Mouse (Mus musculus): ENCODE measurements around the gene Rcor1. TPM values are rescaled to one million over a fixed set of nuclear protein-coding genes. Genes with fewer than 3 reads are reported as not detected.
"Not testable (repeated sequence)": the region's sequence is repeated elsewhere in the genome, so short reads cannot be mapped to it uniquely, and the experiment has no call there.

The Rcor1 gene
- polyA plus RNA-seq, 1 experiment = 11.5 TPM

- Histone ChIP-seq H3K36me3 (ENCODE audit: control insufficient read depth, insufficient read depth, low read length) (no peaks in the 10 kb centered on the region), H3K27me3 (replicated peaks; ENCODE audit: control insufficient read depth, insufficient read depth, low read length) (no peaks in the 10 kb centered on the region), H3K4me1 (ENCODE audit: control insufficient read depth, insufficient read depth, low read length) (peaks cover 4% of the 10 kb centered on the region; the same call in 1 of the 2 replicates), H3K27ac (ENCODE audit: insufficient read depth, low read depth, low read length) (no peak overlapping the region), H3K4me3 (ENCODE audit: insufficient read depth, low read depth, low read length) (no peak overlapping the region)
- TF ChIP-seq POLR2A (IDR thresholded peaks at IDR 0.05; ENCODE audit: low read depth, low read length) = no peak
- TF ChIP-seq CTCF (conservative IDR thresholded peaks at IDR 0.05; ENCODE audit: insufficient read depth, insufficient read length, low read depth, low read length) = no peak
- WGBS = 90% methylated on average over 5 of the region's 5 CpGs
- DNase-seq = no peak
Observed at GRCm38 (mm10) chr12:111065330-111065729, 26.2 kb downstream of the Rcor1 start.

- peaks cover 15% of the 10 kb centered on the region; the same call in 1 of the 2 replicates for H3K4me1 ChIP-seq (ENCODE audit: control insufficient read depth, insufficient read depth, low read length)
- H3K36me3 ChIP-seq (ENCODE audit: control insufficient read depth, insufficient read depth, low read length) = no peaks in the 10 kb centered on the region
- TF ChIP-seq CTCF (conservative IDR thresholded peaks at IDR 0.05; ENCODE audit: insufficient read depth, insufficient read length, low read depth, low read length) (no peak), POLR2A (IDR thresholded peaks at IDR 0.05; ENCODE audit: low read depth, low read length) (no peak)
- WGBS = 84% methylated on average over 13 of the region's 13 CpGs
- no peaks in the 10 kb centered on the region for H3K27me3 ChIP-seq (replicated peaks; ENCODE audit: control insufficient read depth, insufficient read depth, low read length)
- no peak overlapping the region for H3K4me3 ChIP-seq (ENCODE audit: insufficient read depth, low read depth, low read length)
- DNase-seq = no peak
- H3K27ac ChIP-seq (ENCODE audit: insufficient read depth, low read depth, low read length) = no peak overlapping the region
Observed at GRCm38 (mm10) chr12:111067816-111068215, 28.7 kb downstream of the Rcor1 start.

- not testable (repeated sequence) for H3K4me3 ChIP-seq (ENCODE audit: insufficient read depth, low read depth, low read length); H3K36me3 ChIP-seq (ENCODE audit: control insufficient read depth, insufficient read depth, low read length); H3K27me3 ChIP-seq (replicated peaks; ENCODE audit: control insufficient read depth, insufficient read depth, low read length); DNase-seq; H3K27ac ChIP-seq (ENCODE audit: insufficient read depth, low read depth, low read length)
- H3K4me1 ChIP-seq (ENCODE audit: control insufficient read depth, insufficient read depth, low read length) = peaks cover 15% of the 10 kb centered on the region; the same call in 1 of the 2 replicates
Observed at GRCm38 (mm10) chr12:111069299-111069698, 30.1 kb downstream of the Rcor1 start.

DNA sequence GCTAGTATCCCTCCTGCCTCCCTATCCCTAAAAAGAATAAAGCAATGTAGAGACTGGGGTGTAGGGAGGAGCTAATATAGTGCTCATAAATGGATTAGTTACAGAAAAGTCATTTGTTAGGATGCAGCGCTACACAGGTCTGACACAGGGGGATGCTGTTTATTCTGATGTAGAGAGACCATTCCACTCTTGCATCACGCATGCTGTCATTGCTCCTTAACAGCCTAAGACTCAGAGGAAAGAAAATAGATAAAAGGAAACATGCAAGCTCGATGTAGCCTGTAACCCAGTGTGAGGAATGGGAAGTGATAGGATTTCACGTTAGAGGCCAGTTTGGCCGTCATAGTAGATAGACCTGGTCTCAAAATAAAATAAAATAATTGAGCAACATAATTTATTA lies 31.9 kb downstream of the Rcor1 start:
- H3K27ac ChIP-seq (ENCODE audit: insufficient read depth, low read depth, low read length) = no peak overlapping the region
- peaks cover 15% of the 10 kb centered on the region; the same call in 1 of the 2 replicates for H3K4me1 ChIP-seq (ENCODE audit: control insufficient read depth, insufficient read depth, low read length)
- H3K27me3 ChIP-seq (replicated peaks; ENCODE audit: control insufficient read depth, insufficient read depth, low read length) = no peaks in the 10 kb centered on the region
- TF ChIP-seq POLR2A (IDR thresholded peaks at IDR 0.05; ENCODE audit: low read depth, low read length) (no peak), CTCF (conservative IDR thresholded peaks at IDR 0.05; ENCODE audit: insufficient read depth, insufficient read length, low read depth, low read length) (no peak)
- DNase-seq = no peak
- H3K36me3 ChIP-seq (ENCODE audit: control insufficient read depth, insufficient read depth, low read length) = no peaks in the 10 kb centered on the region
- no peak overlapping the region for H3K4me3 ChIP-seq (ENCODE audit: insufficient read depth, low read depth, low read length)
- WGBS = 67% methylated on average over 5 of the region's 5 CpGs

DNA sequence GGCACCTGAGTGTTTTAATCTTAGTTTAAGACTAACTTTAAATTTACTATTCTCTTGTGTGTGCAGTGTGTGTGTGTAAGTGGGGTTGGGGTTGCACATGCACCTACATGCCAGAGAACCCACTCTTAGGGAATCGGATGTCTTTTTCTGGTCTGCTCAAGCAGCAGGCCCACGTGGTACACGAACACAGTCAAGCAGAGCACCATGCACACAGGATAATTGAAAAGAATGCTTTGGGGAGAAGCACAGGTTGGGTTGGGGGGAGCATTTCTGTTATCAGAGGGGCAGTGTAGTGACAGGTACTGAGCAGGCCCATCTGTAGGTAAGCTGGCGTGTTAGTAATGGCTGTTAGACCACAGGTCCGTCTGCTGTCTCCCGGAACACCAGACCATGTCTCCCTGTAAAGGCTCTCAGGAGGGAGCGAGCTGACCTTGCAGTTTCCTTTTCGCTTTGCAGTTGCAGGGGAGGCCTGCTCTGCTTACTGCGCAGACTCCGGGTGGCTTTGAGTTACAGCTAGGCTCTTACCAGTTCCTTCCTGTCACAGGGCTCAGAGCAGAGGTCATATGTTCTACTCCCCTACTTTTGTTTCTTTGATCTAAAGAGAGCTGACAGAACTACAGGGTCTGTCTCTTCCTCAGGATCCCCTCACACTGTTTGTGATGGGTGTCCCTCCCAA lies 32.5 kb downstream of the Rcor1 start:
- TF ChIP-seq CTCF (conservative IDR thresholded peaks at IDR 0.05; ENCODE audit: insufficient read depth, insufficient read length, low read depth, low read length) (no peak), POLR2A (IDR thresholded peaks at IDR 0.05; ENCODE audit: low read depth, low read length) (no peak)
- Histone ChIP-seq H3K27me3 (replicated peaks; ENCODE audit: control insufficient read depth, insufficient read depth, low read length) (no peaks in the 10 kb centered on the region), H3K36me3 (ENCODE audit: control insufficient read depth, insufficient read depth, low read length) (no peaks in the 10 kb centered on the region), H3K4me1 (ENCODE audit: control insufficient read depth, insufficient read depth, low read length) (peaks cover 20% of the 10 kb centered on the region), H3K4me3 (ENCODE audit: insufficient read depth, low read depth, low read length) (peak overlapping the region; percentile 7; the same call in 1 of the 2 replicates), H3K27ac (ENCODE audit: insufficient read depth, low read depth, low read length) (peak overlapping the region; percentile 86)
- DNase-seq = peak; percentile 89
- 13% methylated on average over 10 of the region's 10 CpGs for WGBS

GRCm38 (mm10) chr12:111076385-111076965 lies 37.3 kb downstream of the Rcor1 start:
- peaks cover 19% of the 10 kb centered on the region for H3K4me1 ChIP-seq (ENCODE audit: control insufficient read depth, insufficient read depth, low read length)
- DNase-seq = peak; percentile 53
- H3K27ac ChIP-seq (ENCODE audit: insufficient read depth, low read depth, low read length) = peak overlapping the region; percentile 62; the same call in 1 of the 2 replicates
- H3K27me3 ChIP-seq (replicated peaks; ENCODE audit: control insufficient read depth, insufficient read depth, low read length) = no peaks in the 10 kb centered on the region
- H3K36me3 ChIP-seq (ENCODE audit: control insufficient read depth, insufficient read depth, low read length) = no peaks in the 10 kb centered on the region
- no peak overlapping the region for H3K4me3 ChIP-seq (ENCODE audit: insufficient read depth, low read depth, low read length)
- 29% methylated on average over 12 of the region's 12 CpGs for WGBS
- TF ChIP-seq CTCF (conservative IDR thresholded peaks at IDR 0.05; ENCODE audit: insufficient read depth, insufficient read length, low read depth, low read length) (no peak), POLR2A (IDR thresholded peaks at IDR 0.05; ENCODE audit: low read depth, low read length) (no peak)

- TF ChIP-seq CTCF (conservative IDR thresholded peaks at IDR 0.05; ENCODE audit: insufficient read depth, insufficient read length, low read depth, low read length) = no peak
- TF ChIP-seq POLR2A (IDR thresholded peaks at IDR 0.05; ENCODE audit: low read depth, low read length) = no peak
- Histone ChIP-seq H3K27me3 (replicated peaks; ENCODE audit: control insufficient read depth, insufficient read depth, low read length) (no peaks in the 10 kb centered on the region), H3K4me3 (ENCODE audit: insufficient read depth, low read depth, low read length) (no peak overlapping the region), H3K36me3 (ENCODE audit: control insufficient read depth, insufficient read depth, low read length) (no peaks in the 10 kb centered on the region), H3K4me1 (ENCODE audit: control insufficient read depth, insufficient read depth, low read length) (peaks cover 19% of the 10 kb centered on the region), H3K27ac (ENCODE audit: insufficient read depth, low read depth, low read length) (no peak overlapping the region)
- DNase-seq = no peak
- 70% methylated on average over 4 of the region's 4 CpGs for WGBS
Observed at GRCm38 (mm10) chr12:111085579-111085978, 46.4 kb downstream of the Rcor1 start.
